Mouse (Mus musculus) lung, postnatal 0 days (tissue): ENCODE results near the gene Eif4g3. TPM values are rescaled to one million over a fixed set of nuclear protein-coding genes. Genes with fewer than 3 reads are reported as not detected.
A peak's percentile ranks its signal among the peaks of the same experiment; 100 is the strongest.

Source experiments
- ATAC-seq: fragments of 200-750 bp; cut with Nextera tagmentation; 2 replicates; pipeline ENCODE4 v1.8.0; 2017; ENCODE audit warnings: moderate library complexity
- DNase-seq: peaks from one replicate; pipeline ENCODE4 v3.0.0-alpha.2; 2016; ENCODE audit warnings: low spot score
- H3K27ac ChIP-seq: fragments of 300-500 bp; sonication (generic); 2 replicates; pipeline ENCODE4 v1.5.1; 2014; ENCODE audit warnings: antibody characterized with exemption, mild to moderate bottlenecking, low read length, mixed read lengths
- H3K27me3 ChIP-seq: fragments of 300-500 bp; sonication (generic); replicated peaks from 2 replicates; pipeline ENCODE4 v1.6.1; 2014; ENCODE audit warnings: low read length, mixed read lengths; ENCODE audit not compliant: insufficient read depth
- H3K36me3 ChIP-seq: fragments of 300-500 bp; sonication (generic); 2 replicates; pipeline ENCODE4 v1.6.1; 2014; ENCODE audit warnings: low read length, mixed read lengths; ENCODE audit not compliant: insufficient read depth
- H3K4me1 ChIP-seq: fragments of 300-500 bp; sonication (generic); 2 replicates; pipeline ENCODE4 v1.6.1; 2014; ENCODE audit warnings: antibody characterized with exemption, low read depth, low read length, mixed read lengths; ENCODE audit not compliant: insufficient read depth
- H3K4me2 ChIP-seq: fragments of 300-500 bp; sonication (generic); replicated peaks from 2 replicates; pipeline ENCODE4 v1.6.1; 2014; ENCODE audit warnings: low read depth, mild to moderate bottlenecking, low read length, moderate library complexity, mixed read lengths
- H3K4me3 ChIP-seq: fragments of 300-500 bp; sonication (generic); 2 replicates; pipeline ENCODE4 v1.5.1; 2014; ENCODE audit warnings: low read depth, low read length
- H3K9ac ChIP-seq: fragments of 300-500 bp; sonication (generic); replicated peaks from 2 replicates; pipeline ENCODE4 v1.6.1; 2014; ENCODE audit warnings: low read depth, mild to moderate bottlenecking
- H3K9me3 ChIP-seq: fragments of 300-500 bp; sonication (generic); 2 replicates; pipeline ENCODE4 v1.6.1; 2016; ENCODE audit warnings: low read length, mixed read lengths
- CTCF ChIP-seq: IDR thresholded peaks from 2 replicates; pipeline ENCODE4 v1.5.1; 2016; ENCODE audit warnings: antibody characterized with exemption, mild to moderate bottlenecking
- EP300 ChIP-seq: IDR thresholded peaks from 2 replicates; pipeline ENCODE4 v1.6.1; 2016; ENCODE audit warnings: antibody characterized with exemption, mild to moderate bottlenecking, control low read depth
- WGBS: fragments of 180-500 bp; shearing (Covaris S2); extraction: QIAGEN DNeasy Blood & Tissue Kit; methylation state at CpG from one replicate; pipeline ENCODE4 v1.1.7; 2014; 5-methylcytosine and 5-hydroxymethylcytosine counted together
- polyA plus RNA-seq: library from polyadenylated mRNA; unstranded; fragments of >200 nt; fragmentation: Nextera tagmentation; extraction: Ambion mirVana; gene quantifications from 2 replicates; pipeline ENCODE4 v1.2.1, GENCODE M21; 2015

The Eif4g3 gene
- polyA plus RNA-seq, 1 experiment from 2014 or later: 17.2 TPM

DNA sequence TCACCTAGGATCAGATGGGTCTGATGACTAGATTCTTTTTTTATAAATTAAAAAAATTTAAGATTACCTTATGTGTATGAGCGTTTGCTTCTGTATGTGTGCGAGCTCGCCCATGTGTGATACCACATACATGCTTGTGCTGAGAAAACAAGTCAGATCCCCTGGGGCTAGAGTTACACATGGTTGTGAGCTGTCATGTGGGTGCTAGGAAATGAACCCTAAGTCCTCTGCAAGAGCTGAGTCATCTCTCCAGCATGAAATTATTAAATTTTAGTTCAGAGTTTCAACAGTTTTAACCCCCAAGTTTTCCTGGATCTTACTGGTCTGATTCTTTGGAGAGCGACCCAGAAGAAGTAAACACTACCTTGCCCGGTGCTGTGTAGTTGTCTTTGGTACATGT lies 134.5 kb downstream of the Eif4g3 start:
- Histone ChIP-seq H3K27ac (no peak overlapping the region), H3K4me2 (no peak overlapping the region), H3K4me1 (no peaks in the 10 kb centered on the region), H3K27me3 (no peaks in the 10 kb centered on the region), H3K4me3 (no peak overlapping the region), H3K36me3 (peaks cover 9% of the 10 kb centered on the region), H3K9me3 (no peaks in the 10 kb centered on the region), H3K9ac (no peak overlapping the region)
- DNase-seq (no peak), ATAC-seq (no peak)
- 91% methylated on average over 5 of the region's 5 CpGs for WGBS
- TF ChIP-seq EP300 (no peak), CTCF (no peak)

DNA sequence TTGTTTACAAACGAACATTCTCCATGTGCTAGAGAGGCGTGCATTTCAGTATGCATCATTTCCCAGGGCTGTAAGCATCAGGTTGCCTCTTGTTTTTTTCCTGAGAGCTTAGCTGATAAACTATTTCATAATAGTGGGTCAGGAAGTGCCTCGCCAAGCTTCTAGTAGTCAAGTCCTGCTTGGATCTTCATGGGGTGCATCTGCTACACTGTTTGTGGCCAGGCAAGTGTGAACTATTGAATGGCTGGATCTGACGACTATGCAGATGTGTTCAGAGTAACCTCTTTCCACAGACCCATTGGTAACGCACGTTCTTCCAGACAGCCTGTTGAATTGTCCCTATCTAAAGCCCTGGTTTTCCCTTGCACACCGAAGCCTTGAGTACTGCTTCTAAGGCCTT lies 135.0 kb downstream of the Eif4g3 start:
- Histone ChIP-seq H3K36me3 (peaks cover 13% of the 10 kb centered on the region), H3K4me3 (no peak overlapping the region), H3K27ac (no peak overlapping the region), H3K4me1 (no peaks in the 10 kb centered on the region), H3K9ac (no peak overlapping the region), H3K27me3 (no peaks in the 10 kb centered on the region), H3K4me2 (no peak overlapping the region), H3K9me3 (no peaks in the 10 kb centered on the region)
- ATAC-seq (no peak), DNase-seq (no peak)
- 81% methylated on average over 7 of the region's 7 CpGs for WGBS
- TF ChIP-seq CTCF: no peak
- no peak for TF ChIP-seq EP300

DNA sequence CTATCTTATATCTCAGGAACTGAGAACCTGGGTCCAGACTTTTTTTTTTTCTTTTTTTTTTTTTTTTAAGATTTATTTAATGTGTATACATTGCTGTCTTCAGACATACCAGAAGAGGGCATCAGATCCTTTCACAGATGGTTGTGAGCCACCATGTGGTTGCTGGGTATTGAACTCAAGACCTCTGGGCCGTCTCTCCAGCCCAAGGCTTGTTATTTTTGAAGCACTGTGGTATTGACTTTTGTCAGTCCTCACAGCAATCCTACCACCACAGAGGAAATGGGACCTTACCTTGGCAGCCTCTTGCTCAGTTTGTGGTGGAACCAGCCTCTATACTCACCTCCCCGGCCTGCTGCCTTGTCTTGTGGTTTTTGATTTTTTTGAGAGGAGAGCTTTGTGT lies 137.3 kb downstream of the Eif4g3 start:
- peaks cover 13% of the 10 kb centered on the region for H3K36me3 ChIP-seq
- no peak overlapping the region for H3K9ac ChIP-seq
- no peak for TF ChIP-seq EP300
- peak; percentile 37 for TF ChIP-seq CTCF

DNA sequence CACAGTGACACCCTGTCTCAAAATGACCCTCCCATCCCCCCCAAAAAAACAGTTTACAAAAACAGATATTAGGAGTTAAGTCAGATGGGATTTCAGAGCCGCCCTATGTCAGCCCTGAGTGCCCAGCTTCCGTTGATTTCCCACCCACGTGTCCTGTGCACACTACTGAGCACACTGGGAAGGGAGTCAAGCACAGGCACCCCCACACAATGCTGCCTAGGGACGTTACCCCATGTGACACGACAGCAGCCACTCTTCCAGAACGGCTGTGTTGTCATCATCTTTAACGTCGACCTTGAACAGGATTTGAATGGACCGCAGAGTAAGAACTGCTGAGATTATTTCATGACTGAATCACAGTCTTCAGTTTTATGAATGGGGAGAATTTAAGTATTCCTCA lies 138.4 kb downstream of the Eif4g3 start:
- no peak for TF ChIP-seq EP300
- peaks cover 8% of the 10 kb centered on the region for H3K36me3 ChIP-seq
- WGBS: 60% methylated on average over 9 of the region's 9 CpGs
- H3K27ac ChIP-seq: no peak overlapping the region
- H3K9ac ChIP-seq: no peak overlapping the region
- no peaks in the 10 kb centered on the region for H3K27me3 ChIP-seq
- H3K4me2 ChIP-seq: no peak overlapping the region
- H3K4me3 ChIP-seq: no peak overlapping the region
- H3K9me3 ChIP-seq: no peaks in the 10 kb centered on the region
- peak; percentile 11 for DNase-seq
- H3K4me1 ChIP-seq: no peaks in the 10 kb centered on the region
- no peak for ATAC-seq

More for the DNA sequence above, 137.3 kb downstream of the Eif4g3 start:
- 64% methylated on average over 2 of the region's 2 CpGs for WGBS
- ATAC-seq (no peak), DNase-seq (peak; percentile 15)
- H3K4me2 ChIP-seq: no peak overlapping the region
- no peaks in the 10 kb centered on the region for H3K27me3 ChIP-seq
- no peak overlapping the region for H3K4me3 ChIP-seq
- no peak overlapping the region for H3K27ac ChIP-seq
- H3K9me3 ChIP-seq: no peaks in the 10 kb centered on the region
- H3K4me1 ChIP-seq: no peaks in the 10 kb centered on the region

DNA sequence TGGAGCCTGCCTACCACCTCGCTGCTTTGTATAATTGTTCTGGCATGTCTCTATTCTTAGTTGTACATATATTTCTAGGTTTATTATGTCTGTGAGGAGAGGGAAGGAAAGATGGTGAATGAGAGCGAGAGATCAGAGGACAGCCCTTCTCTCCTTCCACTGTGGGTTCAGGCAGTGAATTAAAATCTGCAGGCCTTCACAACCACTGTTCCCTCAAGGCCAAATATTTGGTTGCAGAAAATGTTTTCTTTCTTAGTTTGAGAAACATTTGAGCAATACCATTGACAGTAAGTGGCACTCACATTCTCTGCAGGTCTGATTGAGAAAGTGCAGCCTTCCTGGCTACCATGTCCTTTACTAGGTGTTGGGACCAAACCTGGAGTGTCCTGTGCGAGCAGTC lies 138.9 kb downstream of the Eif4g3 start:
- peaks cover 8% of the 10 kb centered on the region for H3K36me3 ChIP-seq
- TF ChIP-seq CTCF (no peak), EP300 (no peak)
- no peak overlapping the region for H3K4me3 ChIP-seq
- no peaks in the 10 kb centered on the region for H3K27me3 ChIP-seq
- no peaks in the 10 kb centered on the region for H3K4me1 ChIP-seq
- no peak overlapping the region for H3K9ac ChIP-seq
- H3K4me2 ChIP-seq: no peak overlapping the region
- DNase-seq (no peak), ATAC-seq (no peak)
- no peaks in the 10 kb centered on the region for H3K9me3 ChIP-seq
- 90% methylated on average over 3 of the region's 3 CpGs for WGBS
- H3K27ac ChIP-seq: no peak overlapping the region

DNA sequence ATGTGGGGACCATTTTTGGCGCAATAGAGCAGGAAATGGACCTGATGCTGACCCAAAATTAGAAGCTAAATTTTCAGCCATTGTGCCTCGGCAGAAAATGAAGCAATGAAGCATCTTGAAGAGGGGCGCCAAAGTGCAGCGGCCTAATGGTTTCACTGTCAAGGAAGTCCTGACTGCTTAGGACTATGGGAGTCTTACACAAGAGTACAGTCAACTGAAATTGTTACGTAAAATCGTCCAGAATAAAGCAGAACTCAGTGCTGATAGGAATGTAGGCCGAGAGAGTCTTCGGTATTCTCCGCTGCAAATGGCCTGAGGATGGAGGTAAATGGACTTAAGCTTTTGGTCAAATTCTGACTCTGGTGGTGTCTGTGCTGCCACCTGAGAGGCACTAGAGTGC lies 140.5 kb downstream of the Eif4g3 start:
- DNase-seq (peak; percentile 29), ATAC-seq (0 out of 2 replicates have a peak, but pooled peaks have one; percentile 37)
- Histone ChIP-seq H3K4me3 (no peak overlapping the region), H3K27me3 (no peaks in the 10 kb centered on the region), H3K9me3 (no peaks in the 10 kb centered on the region), H3K27ac (no peak overlapping the region), H3K4me1 (no peaks in the 10 kb centered on the region), H3K9ac (no peak overlapping the region), H3K4me2 (no peak overlapping the region), H3K36me3 (peaks cover 8% of the 10 kb centered on the region; the same call in 1 of the 2 replicates)
- WGBS: 77% methylated on average over 9 of the region's 9 CpGs
- TF ChIP-seq EP300: no peak
- TF ChIP-seq CTCF: no peak

DNA sequence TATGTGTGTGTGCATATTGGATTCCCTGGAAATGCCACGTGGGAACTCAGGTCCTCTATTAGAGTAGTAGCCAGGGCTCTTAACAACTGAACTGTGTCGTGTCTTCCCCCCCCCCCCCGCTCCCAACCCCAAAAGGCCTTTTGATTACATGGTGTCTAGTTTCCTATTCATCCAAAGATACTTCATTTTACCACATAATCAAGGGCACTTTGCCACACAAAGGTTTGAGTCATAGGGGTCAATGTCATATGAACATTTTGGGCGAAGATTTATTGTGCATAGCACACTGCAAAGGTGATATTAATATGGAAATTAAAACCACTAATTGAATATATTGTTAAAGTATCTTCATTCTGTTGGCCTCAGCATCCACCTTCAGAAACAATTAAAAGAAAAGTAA lies 144.5 kb downstream of the Eif4g3 start:
- Histone ChIP-seq H3K27ac (no peak overlapping the region), H3K4me3 (no peak overlapping the region), H3K36me3 (peaks cover 3% of the 10 kb centered on the region; the same call in 1 of the 2 replicates), H3K4me2 (no peak overlapping the region), H3K9me3 (no peaks in the 10 kb centered on the region), H3K4me1 (no peaks in the 10 kb centered on the region), H3K27me3 (no peaks in the 10 kb centered on the region), H3K9ac (no peak overlapping the region)
- DNase-seq: no peak
- ATAC-seq: no peak
- 70% methylated on average over 4 of the region's 4 CpGs for WGBS
- TF ChIP-seq EP300 (no peak), CTCF (no peak)
